Mouse (Mus musculus) lung, embryonic 14.5 days (tissue): ENCODE measurements around the gene Trmu. TPM values are rescaled to one million over a fixed set of nuclear protein-coding genes. Genes with fewer than 3 reads are reported as not detected.

Experiments
- ATAC-seq: fragments of 200-750 bp; cut with Nextera tagmentation; 2 replicates; pipeline ENCODE4 v1.8.0; 2017; ENCODE audit warnings: mild to moderate bottlenecking, moderate TSS enrichment, moderate library complexity; ENCODE audit not compliant: insufficient read depth
- DNase-seq: peaks from one replicate; pipeline ENCODE4 v3.0.0-alpha.2; 2015
- H3K27ac ChIP-seq: fragments of 300-500 bp; sonication (generic); 2 replicates; pipeline ENCODE4 v1.5.1; 2014; ENCODE audit warnings: low read depth, mild to moderate bottlenecking, moderate library complexity
- H3K27me3 ChIP-seq: fragments of 300-500 bp; sonication (generic); 2 replicates; pipeline ENCODE4 v1.6.1; 2014; ENCODE audit warnings: low read length, control low read depth; ENCODE audit not compliant: insufficient read depth
- H3K36me3 ChIP-seq: fragments of 300-500 bp; sonication (generic); 2 replicates; pipeline ENCODE4 v1.6.1; 2014; ENCODE audit warnings: control low read depth; ENCODE audit not compliant: insufficient read depth
- H3K4me1 ChIP-seq: fragments of 300-500 bp; sonication (generic); 2 replicates; pipeline ENCODE4 v1.6.1; 2014; ENCODE audit warnings: antibody characterized with exemption, control low read depth; ENCODE audit not compliant: insufficient read depth
- H3K4me2 ChIP-seq: fragments of 300-500 bp; sonication (generic); 2 replicates; pipeline ENCODE4 v1.6.1; 2014; ENCODE audit warnings: mild to moderate bottlenecking
- H3K4me3 ChIP-seq: fragments of 300-500 bp; sonication (generic); 2 replicates; pipeline ENCODE4 v1.5.1; 2014; ENCODE audit warnings: low read depth, low read length
- H3K9ac ChIP-seq: fragments of 300-500 bp; sonication (generic); 2 replicates; pipeline ENCODE4 v1.6.1; 2014
- H3K9me3 ChIP-seq: fragments of 300-500 bp; sonication (generic); 2 replicates; pipeline ENCODE4 v1.6.1; 2016; ENCODE audit warnings: low read depth, low read length, control low read depth
- CTCF ChIP-seq: IDR thresholded peaks from 2 replicates; pipeline ENCODE4 v1.5.1; 2016; ENCODE audit warnings: antibody characterized with exemption, low read depth
- WGBS: fragments of 180-500 bp; shearing (Covaris S2); extraction: QIAGEN DNeasy Blood & Tissue Kit; methylation state at CpG from one replicate; pipeline ENCODE4 v1.1.7; 2014; 5-methylcytosine and 5-hydroxymethylcytosine counted together
- polyA plus RNA-seq: library from polyadenylated mRNA; unstranded; fragments of >200 nt; fragmentation: Nextera tagmentation; extraction: Ambion mirVana; gene quantifications from 2 replicates; pipeline ENCODE4 v1.2.1, GENCODE M21; 2014

Trmu gene
- polyA plus RNA-seq: 30.2 and 36.9 TPM in 2 replicates

DNA sequence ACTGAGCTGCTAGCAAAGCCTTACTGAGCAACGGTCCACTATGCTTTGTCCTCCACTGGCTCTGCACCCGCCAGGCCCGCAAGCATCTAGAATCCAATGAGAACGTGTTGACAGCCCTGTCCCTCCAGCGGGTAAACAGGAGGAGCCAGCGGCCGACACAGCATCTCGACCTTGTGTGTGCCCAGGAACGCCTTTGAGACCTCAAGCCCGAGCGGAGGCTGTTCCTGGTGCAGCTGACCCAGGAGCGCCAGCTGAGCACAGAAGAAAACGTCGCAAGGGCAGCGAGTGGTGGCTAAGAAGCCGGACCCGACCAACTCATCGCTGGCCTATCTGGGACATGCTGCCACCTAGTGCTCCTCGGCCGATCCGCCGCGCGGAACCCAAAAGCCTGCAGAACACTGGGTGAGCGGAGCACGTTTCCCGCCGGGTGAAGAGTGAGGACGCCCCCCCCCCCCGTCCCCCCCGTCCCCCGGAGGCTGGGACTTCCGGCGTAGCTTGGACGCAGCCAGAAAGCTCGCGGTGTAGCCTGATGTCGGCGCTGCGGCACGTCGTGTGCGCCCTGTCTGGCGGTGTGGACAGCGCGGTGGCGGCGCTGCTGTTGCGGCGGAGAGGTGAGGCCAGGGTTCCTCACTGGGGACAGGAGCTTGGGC is at the start of gene Trmu:
Gene Trmu (plus strand): TSS at position 465 of the 650 bp plus-strand sequence.
- Histone ChIP-seq H3K27ac (peak within 1 kb of the TSS; percentile 89), H3K4me2 (peak within 1 kb of the TSS; percentile 77), H3K36me3 (peaks cover 52% of the 10 kb centered on the region), H3K9ac (peak within 1 kb of the TSS; percentile 81), H3K9me3 (no peaks in the 10 kb centered on the region), H3K27me3 (no peaks in the 10 kb centered on the region), H3K4me1 (0 out of 2 replicates have a peak, but pooled peaks cover 4% of the 10 kb centered on the region), H3K4me3 (peak within 1 kb of the TSS; percentile 69)
- WGBS: 1% methylated on average over 50 of the region's 50 CpGs
- ATAC-seq (peak; percentile 96), DNase-seq (peak; percentile 96)
- peak; percentile 72 for TF ChIP-seq CTCF

DNA sequence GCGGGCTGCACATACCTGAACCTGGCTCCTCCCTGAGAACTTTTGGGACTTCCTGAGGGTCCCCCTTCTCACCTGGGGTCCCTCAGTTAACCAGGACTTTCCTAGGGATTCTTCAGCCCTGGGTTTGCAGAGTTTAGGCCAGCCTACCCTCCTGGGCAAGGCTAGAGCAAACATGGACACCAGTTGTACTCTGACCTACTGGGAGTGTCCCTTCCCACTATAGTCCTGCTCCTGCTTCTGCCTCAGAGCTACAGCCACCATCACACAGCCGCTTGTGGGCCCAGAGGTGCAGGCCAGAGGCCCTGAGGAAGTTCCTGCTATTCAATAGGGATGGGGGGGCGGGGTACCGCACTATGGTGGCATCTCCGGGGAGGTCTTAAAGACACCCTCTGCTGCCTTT is 49.6 kb upstream of the Trmu start:
- 67% methylated on average over 5 of the region's 5 CpGs for WGBS
- no peak for TF ChIP-seq CTCF
- H3K9ac ChIP-seq: no peak overlapping the region
- H3K4me1 ChIP-seq: no peaks in the 10 kb centered on the region
- no peak overlapping the region for H3K4me2 ChIP-seq
- no peak overlapping the region for H3K27ac ChIP-seq
- no peak overlapping the region for H3K4me3 ChIP-seq
- H3K36me3 ChIP-seq: no peaks in the 10 kb centered on the region
- DNase-seq (no peak), ATAC-seq (no peak)
- H3K27me3 ChIP-seq: no peaks in the 10 kb centered on the region
- H3K9me3 ChIP-seq: no peaks in the 10 kb centered on the region

DNA sequence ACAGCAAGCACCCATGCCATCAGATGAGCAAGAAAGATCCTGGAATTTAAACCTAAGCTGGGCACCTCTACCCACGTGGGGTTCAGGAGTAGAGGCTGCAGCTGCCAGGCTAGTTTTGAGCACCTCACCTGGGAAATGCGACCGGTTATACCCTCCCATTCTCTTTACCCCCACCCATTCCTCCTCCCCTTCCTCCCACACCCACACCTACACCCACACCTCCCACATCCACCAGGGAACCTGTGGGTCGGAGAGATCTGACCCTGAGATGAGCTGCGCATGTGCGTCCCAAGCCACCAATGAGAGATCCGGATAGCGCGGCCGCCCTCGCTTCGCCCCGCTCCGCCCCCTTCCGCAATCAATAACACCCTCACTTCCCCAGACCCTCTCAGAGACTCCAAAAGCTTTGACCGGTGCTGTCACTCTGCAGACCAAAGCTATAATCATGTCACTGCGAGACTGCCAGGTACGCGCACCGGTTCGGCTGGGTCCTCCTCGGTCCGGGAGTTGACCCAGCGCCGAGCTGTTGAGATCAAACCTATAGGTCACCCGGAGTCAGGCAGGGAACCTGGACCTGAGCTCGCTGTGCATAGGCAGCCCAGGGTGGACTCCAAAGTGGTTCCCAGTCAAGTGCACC is 47.0 kb upstream of the Trmu start, which contains the start of gene Ttc38:
Gene Ttc38 (plus strand): TSS at position 353 of the 637 bp plus-strand sequence.
- H3K4me3 ChIP-seq: peak within 1 kb of the TSS; percentile 53
- no peaks in the 10 kb centered on the region for H3K36me3 ChIP-seq
- no peaks in the 10 kb centered on the region for H3K4me1 ChIP-seq
- no peaks in the 10 kb centered on the region for H3K9me3 ChIP-seq
- TF ChIP-seq CTCF: 0 out of 2 replicates have a peak, but pooled peaks have one; percentile 11
- ATAC-seq: peak; percentile 92
- peak within 1 kb of the TSS; percentile 36; the same call in 1 of the 2 replicates for H3K27ac ChIP-seq
- DNase-seq: peak; percentile 79
- peak within 1 kb of the TSS; percentile 52 for H3K9ac ChIP-seq
- no peaks in the 10 kb centered on the region for H3K27me3 ChIP-seq
- WGBS: under 1% methylated on average over 27 of the region's 27 CpGs
- H3K4me2 ChIP-seq: peak within 1 kb of the TSS; percentile 85

DNA sequence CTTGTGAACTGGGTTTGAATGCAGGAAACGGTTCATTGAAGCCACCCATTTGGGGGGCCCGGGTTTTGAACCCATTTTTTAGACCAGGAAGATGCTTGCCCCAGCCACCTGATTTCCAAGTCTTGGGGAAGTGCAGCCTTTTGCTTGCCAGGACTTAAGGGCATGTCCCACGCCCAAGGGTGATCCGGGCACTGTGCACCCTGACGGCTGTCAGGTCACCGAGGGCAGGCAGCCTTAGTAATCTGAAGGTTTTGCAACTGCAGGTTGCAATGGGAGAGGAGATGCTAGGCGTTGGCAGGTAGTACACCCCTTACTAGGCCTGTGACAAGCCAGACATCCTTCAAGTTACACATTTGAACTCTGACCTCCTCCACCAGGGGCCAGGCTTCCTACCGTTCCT is 46.5 kb upstream of the Trmu start:
- DNase-seq: no peak
- Histone ChIP-seq H3K4me2 (peak overlapping the region; percentile 85), H3K9me3 (no peaks in the 10 kb centered on the region), H3K4me3 (peak overlapping the region; percentile 53), H3K9ac (peak overlapping the region; percentile 52), H3K36me3 (no peaks in the 10 kb centered on the region), H3K27ac (no peak overlapping the region), H3K27me3 (no peaks in the 10 kb centered on the region), H3K4me1 (no peaks in the 10 kb centered on the region)
- no peak for TF ChIP-seq CTCF
- no peak for ATAC-seq
- 44% methylated on average over 8 of the region's 8 CpGs for WGBS

DNA sequence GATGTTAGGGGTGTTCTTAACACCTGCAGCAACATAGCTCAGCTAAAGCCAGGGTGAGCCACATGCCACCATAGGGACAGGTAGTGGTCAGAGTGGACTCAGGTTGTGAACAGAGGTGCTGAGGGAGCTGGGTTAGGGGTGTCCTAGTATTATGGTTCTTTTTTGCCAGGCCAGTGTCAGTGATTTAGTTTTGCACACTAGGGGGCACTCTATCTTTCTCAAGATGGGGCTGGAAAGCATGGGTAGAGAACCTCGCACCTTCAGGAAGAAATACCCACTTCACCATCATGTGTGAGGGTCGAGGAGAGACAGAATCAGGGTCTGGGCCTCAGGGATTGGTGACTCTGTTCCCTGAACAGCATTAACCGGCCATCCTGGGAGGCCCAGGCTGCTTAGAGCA is 43.8 kb upstream of the Trmu start:
- H3K4me2 ChIP-seq: no peak overlapping the region
- no peaks in the 10 kb centered on the region for H3K4me1 ChIP-seq
- H3K9ac ChIP-seq: no peak overlapping the region
- H3K27ac ChIP-seq: no peak overlapping the region
- ATAC-seq (no peak), DNase-seq (no peak)
- H3K36me3 ChIP-seq: no peaks in the 10 kb centered on the region
- peak; percentile 32; the same call in 1 of the 2 replicates for TF ChIP-seq CTCF
- no peak overlapping the region for H3K4me3 ChIP-seq
- no peaks in the 10 kb centered on the region for H3K27me3 ChIP-seq
- H3K9me3 ChIP-seq: no peaks in the 10 kb centered on the region
- WGBS: 47% methylated on average over 3 of the region's 3 CpGs

DNA sequence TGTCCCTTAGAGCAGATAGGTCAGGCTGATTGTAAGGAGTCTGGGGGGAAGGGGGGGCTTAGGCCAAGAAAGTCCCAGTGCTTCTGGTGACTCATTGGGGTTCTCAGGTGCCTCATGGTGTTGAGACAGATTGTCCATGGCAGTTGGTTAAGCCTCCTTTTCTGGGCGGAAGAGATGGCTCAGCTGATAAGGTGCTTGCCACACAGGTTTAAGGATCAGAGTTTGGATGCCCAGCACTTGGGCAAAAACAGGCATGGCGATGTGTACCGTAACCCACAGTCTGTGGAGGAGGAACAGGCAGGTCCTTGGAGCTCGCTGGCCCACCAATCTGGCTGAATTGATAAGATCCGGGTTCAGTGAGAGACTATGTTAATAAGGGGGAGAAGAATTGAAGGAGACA is 42.2 kb upstream of the Trmu start:
- no peak for TF ChIP-seq CTCF
- no peaks in the 10 kb centered on the region for H3K9me3 ChIP-seq
- no peak overlapping the region for H3K4me3 ChIP-seq
- H3K4me1 ChIP-seq: no peaks in the 10 kb centered on the region
- WGBS: 91% methylated on average over 5 of the region's 5 CpGs
- H3K9ac ChIP-seq: no peak overlapping the region
- no peaks in the 10 kb centered on the region for H3K27me3 ChIP-seq
- DNase-seq (no peak), ATAC-seq (no peak)
- H3K36me3 ChIP-seq: no peaks in the 10 kb centered on the region
- no peak overlapping the region for H3K4me2 ChIP-seq
- H3K27ac ChIP-seq: no peak overlapping the region

DNA sequence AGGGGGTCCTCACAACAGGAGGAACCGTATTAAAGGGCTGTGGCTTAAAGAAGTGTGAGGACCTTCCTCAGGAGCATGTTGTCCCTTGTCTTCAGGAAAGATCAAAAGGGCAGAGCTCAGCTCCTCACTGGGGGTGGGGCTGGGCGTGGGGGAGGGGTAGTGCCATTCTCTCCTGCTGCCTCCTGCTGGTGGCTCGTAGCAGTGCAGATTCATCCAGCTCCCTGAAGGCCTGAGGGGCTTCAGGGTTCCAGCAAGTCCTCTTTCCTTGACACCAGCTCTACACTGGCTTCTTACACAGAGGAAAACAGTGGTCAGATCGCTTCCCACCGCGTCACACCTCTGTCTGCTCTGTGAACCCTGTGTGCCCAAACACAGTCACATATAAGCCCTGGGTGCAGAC is 38.1 kb upstream of the Trmu start:
- Histone ChIP-seq H3K4me2 (no peak overlapping the region), H3K36me3 (no peaks in the 10 kb centered on the region), H3K4me3 (no peak overlapping the region), H3K9me3 (no peaks in the 10 kb centered on the region), H3K27ac (no peak overlapping the region), H3K27me3 (no peaks in the 10 kb centered on the region), H3K4me1 (no peaks in the 10 kb centered on the region), H3K9ac (no peak overlapping the region)
- 28% methylated on average over 6 of the region's 6 CpGs for WGBS
- ATAC-seq (no peak), DNase-seq (no peak)
- TF ChIP-seq CTCF: peak; percentile 63
